Mouse (Mus musculus) heart, adult 2 months (tissue): Measurements from ENCODE around the gene Mettl16.
A peak's percentile ranks its signal among the peaks of the same experiment; 100 is the strongest.

ENCODE experiments used
- CTCF ChIP-seq: fragments of 200-600 bp; IDR thresholded peaks from 2 replicates; pipeline ENCODE4 v1.8.1; 2022; ENCODE audit warnings: antibody characterized with exemption, mild to moderate bottlenecking, moderate library complexity
- EP300 ChIP-seq: fragments of 200-500 bp; IDR thresholded peaks from 2 replicates; pipeline ENCODE4 v1.6.1; 2011; ENCODE audit warnings: low read depth, low read length, control low read depth; ENCODE audit not compliant: insufficient read depth
- POLR2A ChIP-seq: fragments of 200-500 bp; IDR thresholded peaks from 2 replicates; pipeline ENCODE4 v1.6.1; 2011; ENCODE audit warnings: mild to moderate bottlenecking, low read depth, low read length, control low read depth; ENCODE audit not compliant: insufficient read depth

DNA sequence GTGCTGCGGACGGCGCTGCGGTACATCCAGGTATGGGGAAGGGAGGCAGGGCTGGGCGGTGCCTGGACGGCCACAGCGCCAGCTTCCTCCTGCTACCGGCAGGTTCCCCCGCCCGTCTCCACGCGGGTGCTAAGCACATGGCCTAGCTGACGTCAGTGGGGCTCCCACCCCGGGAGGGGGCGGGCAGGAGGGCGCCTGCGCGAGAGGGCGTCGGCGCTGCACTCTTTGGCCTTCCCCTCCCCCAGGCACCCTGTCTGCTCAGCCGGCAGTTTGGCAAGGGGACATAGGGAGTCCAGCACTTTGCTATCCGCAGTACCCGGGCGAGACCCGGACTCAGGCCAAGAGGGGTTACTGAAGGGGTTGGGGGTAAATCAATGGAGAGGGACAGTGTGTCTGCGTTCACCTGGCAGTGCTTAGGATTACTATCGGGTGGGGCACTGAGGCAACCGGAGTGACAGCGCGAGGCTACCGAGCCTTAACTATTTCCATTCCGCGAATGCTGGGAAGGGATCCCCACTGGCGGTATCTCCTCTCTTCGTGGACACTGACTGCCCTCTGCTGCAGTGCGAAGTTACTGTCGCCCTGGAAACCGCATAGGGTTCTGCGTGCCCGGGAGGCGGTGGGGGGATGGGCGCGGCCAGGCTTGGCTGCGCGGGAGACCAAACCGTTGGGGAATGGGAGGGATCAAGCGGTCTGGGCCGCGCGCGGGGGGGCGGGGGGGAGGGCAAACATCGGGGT is 67.2 kb downstream of the Mettl16 start:
- peak; percentile 69; the same call in 1 of the 2 replicates for TF ChIP-seq EP300
- TF ChIP-seq CTCF: peak; percentile 33
- TF ChIP-seq POLR2A: peak; percentile 84
